Mouse (Mus musculus) liver, embryonic 13.5 days (tissue): ENCODE results near the gene Urm1. TPM values are rescaled to one million over a fixed set of nuclear protein-coding genes. Genes with fewer than 3 reads are reported as not detected.

Source experiments
- ATAC-seq: fragments of 200-750 bp; cut with Nextera tagmentation; 2 replicates; pipeline ENCODE4 v1.8.0; 2017; ENCODE audit warnings: low read depth, mild to moderate bottlenecking, moderate number of reproducible peaks, moderate library complexity
- DNase-seq: peaks from one replicate; pipeline ENCODE4 v3.0.0; 2022
- H3K27ac ChIP-seq: fragments of 300-500 bp; sonication (generic); 2 replicates; pipeline ENCODE4 v1.5.1; 2015; ENCODE audit warnings: moderate library complexity, mild to moderate bottlenecking, inconsistent platforms
- H3K27me3 ChIP-seq: fragments of 300-500 bp; sonication (generic); 2 replicates; pipeline ENCODE4 v1.6.1; 2015; ENCODE audit warnings: mild to moderate bottlenecking, inconsistent platforms
- H3K36me3 ChIP-seq: fragments of 300-500 bp; sonication (generic); 2 replicates; pipeline ENCODE4 v1.6.1; 2015; ENCODE audit warnings: mild to moderate bottlenecking, inconsistent platforms
- H3K4me1 ChIP-seq: fragments of 300-500 bp; sonication (generic); replicated peaks from 2 replicates; pipeline ENCODE4 v1.6.1; 2015; ENCODE audit warnings: inconsistent platforms
- H3K4me2 ChIP-seq: fragments of 300-500 bp; sonication (generic); 2 replicates; pipeline ENCODE4 v1.6.1; 2015; ENCODE audit warnings: inconsistent platforms, mild to moderate bottlenecking, moderate library complexity
- H3K4me3 ChIP-seq: fragments of 300-500 bp; sonication (generic); replicated peaks from 2 replicates; pipeline ENCODE4 v1.5.1; 2015; ENCODE audit warnings: mild to moderate bottlenecking, inconsistent platforms
- H3K9ac ChIP-seq: fragments of 300-500 bp; sonication (generic); 2 replicates; pipeline ENCODE4 v1.6.1; 2015; ENCODE audit warnings: mild to moderate bottlenecking, inconsistent platforms
- H3K9me3 ChIP-seq: fragments of 300-500 bp; sonication (generic); replicated peaks from 2 replicates; pipeline ENCODE4 v1.6.1; 2016; ENCODE audit warnings: inconsistent platforms
- WGBS: fragments of 180-500 bp; shearing (Covaris S2); methylation state at CpG from one replicate; pipeline ENCODE4 v1.1.7; 2015; ENCODE audit not compliant: insufficient replicate concordance; 5-methylcytosine and 5-hydroxymethylcytosine counted together
- polyA plus RNA-seq: library from polyadenylated mRNA; unstranded; fragments of >200 nt; fragmentation: Nextera tagmentation; extraction: Ambion mirVana; gene quantifications from 2 replicates; pipeline ENCODE4 v1.2.1, GENCODE M21; 2015

The Urm1 gene
- polyA plus RNA-seq, 1 experiment from 2014 or later, result 9.9 TPM

DNA sequence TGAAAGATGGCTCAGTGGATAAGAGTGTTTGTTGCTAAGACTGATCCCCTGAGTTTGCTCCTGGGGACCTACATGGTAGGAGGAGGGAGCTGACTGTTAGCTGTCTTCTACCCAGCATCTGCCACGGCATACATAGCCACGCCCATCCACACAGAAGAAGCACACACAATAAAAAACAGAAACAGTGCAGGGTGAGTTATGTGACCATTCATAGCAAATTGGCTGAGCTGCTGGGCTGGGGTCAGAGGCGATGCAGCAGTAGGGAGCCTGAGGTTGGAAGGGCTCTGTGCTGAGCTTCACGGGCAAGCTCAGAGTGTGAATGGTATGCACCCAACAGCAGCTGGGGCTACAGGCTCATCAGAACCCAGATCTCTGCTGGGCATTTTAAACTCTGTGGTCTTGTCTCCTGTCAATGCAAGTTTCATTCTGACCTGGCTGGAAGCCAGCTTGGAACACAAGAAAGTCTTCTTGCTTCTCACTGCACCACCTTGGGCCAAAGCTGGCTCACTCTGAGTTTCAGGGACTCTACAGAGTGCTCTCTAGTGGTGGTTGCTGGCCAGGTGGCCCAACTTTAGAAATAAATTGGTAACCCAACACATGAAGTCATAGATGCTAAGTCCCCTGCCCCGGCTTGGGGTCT lies 30.1 kb downstream of the Urm1 start:
- Histone ChIP-seq H3K27ac (no peak overlapping the region), H3K4me2 (no peak overlapping the region), H3K4me3 (no peak overlapping the region), H3K27me3 (peaks cover 34% of the 10 kb centered on the region), H3K9ac (no peak overlapping the region), H3K36me3 (peaks cover 6% of the 10 kb centered on the region; the same call in 1 of the 2 replicates), H3K9me3 (no peaks in the 10 kb centered on the region), H3K4me1 (peaks cover 17% of the 10 kb centered on the region)
- WGBS, result 42% methylated on average over 5 of the region's 5 CpGs
- no peak for ATAC-seq
- DNase-seq, result no peak

DNA sequence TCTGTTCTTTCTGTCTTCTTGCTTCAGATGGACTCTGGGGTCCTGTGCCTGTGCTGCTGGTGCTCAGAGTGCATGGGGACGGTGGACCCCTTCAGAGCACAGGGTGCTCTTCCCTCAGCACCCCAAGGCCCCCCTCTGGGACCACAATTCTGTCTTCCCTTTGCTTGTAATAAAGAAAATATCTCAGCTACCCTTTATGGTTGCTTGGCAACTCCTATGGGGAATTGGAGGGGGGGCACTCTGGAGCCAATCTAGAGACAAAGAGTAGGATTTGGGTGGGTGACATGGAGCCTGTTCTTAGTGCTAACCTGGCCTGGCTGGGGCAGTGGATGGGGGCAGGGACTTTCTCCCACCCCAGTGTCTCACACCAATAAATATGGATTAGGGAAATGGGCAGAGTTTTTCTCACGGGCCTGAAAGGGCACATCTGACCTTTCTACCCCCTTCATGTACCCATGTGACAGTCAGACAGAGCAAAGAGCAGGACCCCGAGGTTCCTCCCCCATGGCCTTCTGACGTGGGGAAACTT lies 33.1 kb downstream of the Urm1 start:
- Histone ChIP-seq H3K36me3 (no peaks in the 10 kb centered on the region), H3K27ac (no peak overlapping the region)

GRCm38 (mm10) chr2:29853736-29854135 lies 33.9 kb downstream of the Urm1 start:
- Histone ChIP-seq H3K4me2 (no peak overlapping the region), H3K4me1 (peaks cover 12% of the 10 kb centered on the region), H3K27me3 (peaks cover 28% of the 10 kb centered on the region), H3K36me3 (no peaks in the 10 kb centered on the region), H3K27ac (no peak overlapping the region), H3K4me3 (no peak overlapping the region), H3K9ac (no peak overlapping the region), H3K9me3 (no peaks in the 10 kb centered on the region)
- DNase-seq, result no peak
- WGBS, result 54% methylated on average over 5 of the region's 5 CpGs
- no peak for ATAC-seq

More for the DNA sequence above, 33.1 kb downstream of the Urm1 start:
- Histone ChIP-seq H3K4me1 (peaks cover 12% of the 10 kb centered on the region), H3K4me2 (no peak overlapping the region), H3K4me3 (no peak overlapping the region), H3K9me3 (no peaks in the 10 kb centered on the region), H3K27me3 (peaks cover 24% of the 10 kb centered on the region), H3K9ac (no peak overlapping the region)
- no peak for DNase-seq
- 47% methylated on average over 4 of the region's 4 CpGs for WGBS
- no peak for ATAC-seq

DNA sequence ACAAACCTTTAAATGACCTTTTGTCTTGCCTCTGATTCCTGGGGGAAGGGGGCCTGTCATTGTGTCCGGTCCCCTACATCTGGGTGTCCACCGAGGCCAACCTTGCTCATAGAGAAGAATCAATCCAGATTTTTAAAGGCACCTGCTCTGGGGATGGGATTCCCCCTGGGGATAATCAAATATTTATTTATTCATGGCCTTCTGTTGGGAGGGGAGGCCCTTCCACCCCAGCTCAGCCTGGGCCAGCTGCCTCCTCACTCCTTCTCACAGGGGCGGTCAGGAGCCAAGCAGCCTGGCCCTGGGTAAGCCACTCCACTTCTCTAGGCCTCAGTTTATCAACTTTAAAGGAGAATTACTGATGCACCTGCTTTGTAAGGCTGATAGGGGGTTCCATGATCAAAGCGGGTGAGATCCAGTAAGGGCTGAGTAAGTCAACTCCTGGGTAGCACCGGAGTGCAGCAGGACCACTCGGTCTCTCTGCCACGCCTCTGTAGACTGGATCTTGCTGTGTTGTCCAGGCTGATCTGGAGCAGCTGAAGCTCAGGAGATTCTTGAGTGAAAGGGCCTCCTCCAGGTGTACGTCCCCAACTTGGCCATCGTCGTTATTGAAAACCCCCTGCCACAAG lies 35.8 kb downstream of the Urm1 start:
- 70% methylated on average over 10 of the region's 10 CpGs for WGBS
- Histone ChIP-seq H3K9me3 (no peaks in the 10 kb centered on the region), H3K4me2 (no peak overlapping the region), H3K27ac (no peak overlapping the region), H3K4me3 (no peak overlapping the region), H3K9ac (no peak overlapping the region), H3K27me3 (peaks cover 25% of the 10 kb centered on the region), H3K36me3 (no peaks in the 10 kb centered on the region), H3K4me1 (peaks cover 8% of the 10 kb centered on the region)
- no peak for ATAC-seq
- no peak for DNase-seq

DNA sequence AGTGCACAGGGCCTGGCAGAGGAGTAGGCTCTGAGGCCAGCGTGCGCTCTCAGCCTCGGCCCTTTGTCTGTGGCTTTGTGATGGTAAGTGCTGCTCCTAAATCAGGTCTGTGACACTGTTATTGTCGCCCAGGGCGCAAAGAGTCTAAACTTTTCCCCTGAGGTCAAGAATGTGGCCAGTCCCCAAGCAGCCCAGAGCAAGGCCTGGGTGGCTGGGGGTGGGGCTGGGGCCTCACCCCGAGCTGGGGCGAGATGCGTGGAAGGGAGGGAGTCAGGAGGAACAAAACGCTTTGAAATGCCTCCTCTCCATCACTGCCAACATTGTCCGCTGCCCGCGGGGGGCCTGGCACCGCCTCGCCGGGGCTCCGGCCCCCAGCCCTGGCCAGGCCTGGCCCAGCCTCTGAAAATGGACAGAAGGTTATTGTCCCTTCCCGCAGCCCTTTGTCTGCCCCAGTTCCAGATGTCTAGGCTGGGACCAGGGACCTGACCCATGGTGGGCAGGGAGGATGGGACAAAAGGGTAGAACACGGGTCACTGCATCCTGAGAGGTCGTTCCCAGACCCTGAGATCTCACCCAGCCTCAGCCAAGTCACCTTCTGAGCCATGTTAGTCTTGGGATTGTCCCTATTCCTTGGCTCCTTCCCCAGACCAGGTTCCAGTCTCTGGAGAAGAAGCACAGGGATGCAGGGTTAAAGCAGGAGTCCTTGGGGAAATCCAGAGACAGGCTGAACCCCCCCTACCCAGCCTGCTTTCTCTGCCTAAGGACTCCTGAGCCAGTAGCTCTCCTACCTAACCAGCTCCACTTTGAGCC lies 36.8 kb downstream of the Urm1 start:
- Histone ChIP-seq H3K9ac (no peak overlapping the region), H3K27me3 (peaks cover 25% of the 10 kb centered on the region), H3K4me3 (no peak overlapping the region), H3K36me3 (no peaks in the 10 kb centered on the region), H3K4me1 (peaks cover 8% of the 10 kb centered on the region), H3K4me2 (no peak overlapping the region), H3K9me3 (no peaks in the 10 kb centered on the region), H3K27ac (no peak overlapping the region)
- ATAC-seq, result no peak
- WGBS, result 42% methylated on average over 19 of the region's 19 CpGs
- no peak for DNase-seq

GRCm38 (mm10) chr2:29857341-29857740 lies 37.5 kb downstream of the Urm1 start:
- no peak overlapping the region for H3K9ac ChIP-seq
- peaks cover 8% of the 10 kb centered on the region for H3K4me1 ChIP-seq
- no peak for DNase-seq
- 45% methylated on average over 2 of the region's 2 CpGs for WGBS
- no peak overlapping the region for H3K4me3 ChIP-seq
- no peak for ATAC-seq
- peaks cover 25% of the 10 kb centered on the region for H3K27me3 ChIP-seq
- no peaks in the 10 kb centered on the region for H3K9me3 ChIP-seq
- H3K27ac ChIP-seq, result no peak overlapping the region
- no peaks in the 10 kb centered on the region for H3K36me3 ChIP-seq
- H3K4me2 ChIP-seq, result no peak overlapping the region

DNA sequence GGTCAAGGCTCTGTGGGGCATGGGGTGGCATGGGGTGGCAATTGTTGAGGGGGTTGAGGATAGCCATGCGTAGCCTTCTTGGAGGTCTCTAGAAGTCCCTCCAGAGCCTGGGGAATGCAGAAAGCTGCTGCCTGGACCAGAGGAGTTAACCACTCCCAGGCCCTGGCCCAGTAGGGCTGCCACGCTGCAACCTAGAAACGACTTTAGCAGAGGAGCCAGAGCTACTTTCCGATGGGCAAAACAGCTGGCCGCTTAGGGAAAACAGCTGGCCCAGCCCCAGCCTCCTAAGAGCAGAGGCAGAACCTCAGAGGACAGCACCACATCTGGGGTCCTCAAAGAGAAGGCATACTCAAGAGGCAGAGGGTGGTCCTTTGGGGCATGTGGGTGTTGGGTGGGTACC lies 38.1 kb downstream of the Urm1 start:
- Histone ChIP-seq H3K9me3 (no peaks in the 10 kb centered on the region), H3K4me3 (no peak overlapping the region), H3K27ac (no peak overlapping the region), H3K27me3 (peaks cover 25% of the 10 kb centered on the region), H3K4me1 (peaks cover 8% of the 10 kb centered on the region), H3K9ac (no peak overlapping the region), H3K36me3 (no peaks in the 10 kb centered on the region), H3K4me2 (no peak overlapping the region)
- ATAC-seq (no peak), DNase-seq (no peak)
- 60% methylated on average over 5 of the region's 5 CpGs for WGBS

- H3K4me3 ChIP-seq, result no peak overlapping the region
- H3K4me1 ChIP-seq, result 0 out of 2 replicates have a peak, but pooled peaks cover 2% of the 10 kb centered on the region
- ATAC-seq, result no peak
- WGBS, result 6% methylated on average over 5 of the region's 5 CpGs
- DNase-seq, result peak; percentile 38
- no peaks in the 10 kb centered on the region for H3K36me3 ChIP-seq
- H3K9me3 ChIP-seq, result no peaks in the 10 kb centered on the region
- H3K9ac ChIP-seq, result no peak overlapping the region
- peaks cover 31% of the 10 kb centered on the region for H3K27me3 ChIP-seq
- H3K4me2 ChIP-seq, result no peak overlapping the region
- H3K27ac ChIP-seq, result no peak overlapping the region
Measured at GRCm38 (mm10) chr2:29858748-29859473, 39.0 kb downstream of the Urm1 start.

GRCm38 (mm10) chr2:29865125-29865524 lies 45.2 kb downstream of the Urm1 start:
- WGBS, result 62% methylated on average over 4 of the region's 4 CpGs

GRCm38 (mm10) chr2:29868949-29869645 lies 49.2 kb downstream of the Urm1 start, which contains the start of gene Cercam:
TSS of gene Cercam (plus strand) at chr2:29869164.
- Histone ChIP-seq H3K9ac (peak within 1 kb of the TSS; percentile 96), H3K4me1 (peaks cover 54% of the 10 kb centered on the region), H3K27me3 (peaks cover 6% of the 10 kb centered on the region; the same call in 1 of the 2 replicates), H3K27ac (peak within 1 kb of the TSS; percentile 100), H3K4me3 (peak within 1 kb of the TSS; percentile 93), H3K9me3 (no peaks in the 10 kb centered on the region), H3K4me2 (peak within 1 kb of the TSS; percentile 89), H3K36me3 (peaks cover 34% of the 10 kb centered on the region)
- under 1% methylated on average over 43 of the region's 44 CpGs for WGBS
- DNase-seq, result peak; percentile 87
- peak; percentile 79 for ATAC-seq

More at GRCm38 (mm10) chr2:29865125-29865524, 45.2 kb downstream of the Urm1 start:
- Histone ChIP-seq H3K9ac (no peak overlapping the region), H3K4me2 (no peak overlapping the region), H3K4me3 (no peak overlapping the region), H3K27ac (no peak overlapping the region), H3K9me3 (no peaks in the 10 kb centered on the region), H3K36me3 (no peaks in the 10 kb centered on the region), H3K4me1 (peaks cover 21% of the 10 kb centered on the region), H3K27me3 (peaks cover 14% of the 10 kb centered on the region)
- DNase-seq, result no peak
- ATAC-seq, result no peak
